Mouse (Mus musculus) heart, adult 2 months (tissue): ENCODE measurements around the gene Fam189a1.

ENCODE experiments used
- CTCF ChIP-seq: fragments of 200-600 bp; IDR thresholded peaks from 2 replicates; pipeline ENCODE4 v1.8.1; 2022; ENCODE audit warnings: antibody characterized with exemption, mild to moderate bottlenecking, moderate library complexity
- POLR2A ChIP-seq: fragments of 200-500 bp; IDR thresholded peaks from 2 replicates; pipeline ENCODE4 v1.6.1; 2011; ENCODE audit warnings: mild to moderate bottlenecking, low read depth, low read length, control low read depth; ENCODE audit not compliant: insufficient read depth

GRCm38 (mm10) chr7:65051986-65052385 lies 104.4 kb downstream of the Fam189a1 start:
- no peak for TF ChIP-seq CTCF
- no peak for TF ChIP-seq POLR2A
